Mouse (Mus musculus) T-helper 2 cell (primary cell): ENCODE measurements at regions not wholly inside any gene's neighbourhood (a gene's known extent, or its start where the extent isn't known, plus 50 kb on each side); places are given as distances from the start of the nearest gene placed in this dataset.

ENCODE experiments used
- in situ Hi-C: fragments of 300-600 bp; cut with MboI, MseI; formaldehyde crosslinking; loops from one replicate; pipeline ENCODE4 v1.15.1; 2025; ENCODE audit warnings: high pct_unique_total_duplicates

DNA sequence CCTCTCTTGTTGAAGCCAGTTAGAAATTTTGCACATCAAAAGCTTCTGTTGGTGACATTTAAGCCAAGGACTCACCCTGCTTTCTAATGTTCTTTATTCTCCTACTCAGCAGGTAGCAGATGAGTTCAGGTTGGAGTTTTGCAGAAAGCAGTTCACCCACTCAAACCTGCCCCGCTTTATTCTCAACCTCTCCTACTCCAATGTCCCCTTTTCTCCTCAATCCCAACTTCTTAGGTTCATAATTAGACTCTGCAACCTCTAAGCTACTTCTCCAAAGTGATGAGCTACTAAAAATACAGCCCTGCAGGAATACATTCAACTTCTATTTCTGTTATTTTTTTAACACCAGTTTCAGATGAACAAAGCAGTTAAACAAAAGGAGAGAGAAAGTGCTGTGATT lies 572.2 kb downstream of the Brinp1 start:
- in situ Hi-C loops: no loop called here

DNA sequence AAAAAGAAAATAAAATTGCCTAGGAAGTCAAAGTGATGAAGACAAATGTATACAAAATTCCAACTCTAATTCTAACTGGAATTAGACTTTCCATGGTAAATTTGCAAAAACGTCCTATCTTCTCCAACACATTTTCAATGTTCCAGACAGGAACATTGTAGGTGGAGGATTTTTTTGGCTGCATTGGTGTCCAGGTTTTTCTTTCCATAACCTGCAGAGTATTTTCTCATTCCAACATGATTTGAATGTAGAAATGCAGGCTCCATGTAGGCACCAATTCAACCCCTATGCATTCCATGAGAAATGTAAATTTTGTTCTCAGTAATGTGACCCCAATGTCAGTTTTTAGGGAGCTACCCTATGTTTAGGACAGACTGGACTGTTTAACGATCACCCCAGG lies 586.2 kb downstream of the Brinp1 start:
- in situ Hi-C loops: no loop called here

DNA sequence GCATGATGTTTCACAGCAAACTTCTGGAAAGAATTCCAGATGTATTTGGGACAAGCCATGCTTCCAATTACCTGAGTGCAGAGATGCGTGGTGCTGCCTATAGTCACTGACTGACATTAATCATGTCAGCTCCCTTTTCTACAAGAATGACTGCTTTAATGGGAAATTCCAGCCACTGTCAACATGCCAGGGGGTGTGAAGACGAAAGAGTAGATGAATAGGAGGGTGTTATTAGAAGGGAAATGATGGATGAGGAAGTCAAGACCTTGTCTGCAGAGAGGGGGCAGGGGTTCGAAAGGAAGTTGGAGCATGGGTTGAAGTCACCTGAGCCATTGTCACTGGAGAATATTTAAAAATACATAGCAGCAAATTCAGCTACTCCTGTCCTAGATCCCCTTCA lies 634.6 kb downstream of the Brinp1 start:
- in situ Hi-C loops: no loop called here

DNA sequence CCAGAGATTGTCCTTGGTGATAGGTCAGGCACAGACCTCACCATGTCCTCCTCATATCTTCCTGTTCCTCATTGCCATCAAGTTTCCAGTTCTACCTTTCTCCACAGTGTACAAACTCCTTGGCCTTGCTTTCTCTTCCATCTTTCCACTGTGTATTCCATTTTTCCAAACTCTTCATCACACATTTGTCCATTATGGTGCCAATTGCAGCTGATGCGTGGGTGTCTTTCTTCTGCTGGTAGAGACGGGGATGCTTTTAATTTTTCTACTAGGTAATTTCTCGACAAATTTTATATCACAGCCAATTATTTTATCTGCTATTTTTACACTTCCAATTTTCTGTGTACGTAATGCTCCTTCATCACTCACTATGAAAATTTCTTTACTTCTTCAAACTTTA lies 641.4 kb downstream of the Brinp1 start:
- in situ Hi-C loops: no loop called here

DNA sequence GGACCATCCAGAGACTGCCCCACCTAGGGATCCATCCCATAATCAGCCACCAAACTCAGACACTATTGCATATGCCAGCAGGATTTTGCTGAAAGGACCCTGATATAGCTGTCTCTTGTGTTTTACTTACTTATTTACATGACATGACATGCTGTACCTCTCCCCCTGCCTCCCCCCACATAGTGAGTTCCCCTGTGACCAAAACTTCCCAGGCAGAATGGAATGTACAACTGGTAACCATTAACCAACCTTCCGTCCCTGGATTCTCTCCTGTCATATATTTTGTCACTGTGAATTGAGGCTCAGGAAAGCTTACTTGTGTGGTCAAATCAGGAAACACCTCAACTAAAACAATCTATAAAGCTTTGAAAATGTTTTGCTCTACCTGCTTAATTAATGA lies 669.4 kb downstream of the Brinp1 start:
- in situ Hi-C loops: no loop called here

DNA sequence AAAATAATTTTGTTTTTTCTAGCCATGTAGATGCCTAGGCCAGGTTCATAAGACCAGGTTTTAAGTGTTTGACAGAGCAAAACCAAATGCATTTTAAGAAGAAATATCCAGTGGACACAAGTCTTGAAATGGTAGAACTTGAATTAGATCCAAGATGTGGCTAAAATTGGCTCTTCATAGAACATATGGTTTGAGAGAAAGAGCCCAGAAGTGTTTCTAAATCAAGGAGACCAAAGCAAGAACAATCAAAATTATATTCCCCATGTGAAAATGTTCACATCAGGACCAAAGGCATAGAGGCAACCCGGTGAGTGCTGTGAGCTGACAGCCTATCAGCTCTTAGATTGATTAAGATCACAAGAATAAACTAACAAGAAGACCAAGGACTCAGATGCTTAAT lies 673.3 kb downstream of the Brinp1 start:
- in situ Hi-C loops: no loop called here

DNA sequence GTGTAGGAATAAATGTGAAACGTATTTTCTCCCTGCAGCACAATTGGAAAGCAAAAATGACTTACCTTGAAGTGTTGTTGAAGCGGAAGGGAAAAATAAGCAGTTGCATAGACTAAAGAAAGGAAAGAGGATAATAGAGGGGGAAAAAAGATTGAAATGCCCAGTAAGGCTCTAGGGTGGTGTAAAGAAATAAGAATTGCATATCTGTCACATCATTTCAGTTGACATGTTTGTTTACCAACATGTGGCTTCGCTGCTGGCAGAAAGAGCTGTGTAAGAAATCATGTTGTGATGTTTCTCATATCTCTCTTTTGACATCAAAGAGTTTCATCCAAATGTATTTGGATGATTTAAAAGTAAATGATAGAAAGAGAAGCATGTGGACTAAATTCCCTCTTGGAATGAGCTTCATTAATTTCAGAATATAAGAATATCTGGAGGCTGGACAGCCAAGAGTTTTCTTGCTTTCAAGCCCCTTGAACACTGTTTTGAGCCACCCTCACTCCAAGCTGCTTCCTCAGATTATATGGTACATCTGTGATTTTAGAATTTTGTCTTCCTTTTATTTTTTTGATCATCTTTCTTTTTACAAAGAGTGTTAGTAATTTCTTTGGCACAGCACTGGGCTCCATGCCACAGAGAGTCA lies 679.0 kb downstream of the Brinp1 start:
- in situ Hi-C loops: no loop called here
